Mouse (Mus musculus): ENCODE data around the gene Daw1. TPM values are rescaled to one million over a fixed set of nuclear protein-coding genes. Genes with fewer than 3 reads are reported as not detected.

Daw1 gene
- polyA plus RNA-seq, 1 experiment, result not detected

GRCm38 (mm10) chr1:83137847-83138246, 21.7 kb upstream of the Daw1 start:
- TF ChIP-seq TCF12 (IDR thresholded peaks at IDR 0.05; ENCODE audit: insufficient read depth, poor library complexity, severe bottlenecking), result no peak
- TF ChIP-seq POLR2AphosphoS2 (IDR thresholded peaks at IDR 0.05; ENCODE audit: insufficient read length, low read depth), result no peak
- no peak for TF ChIP-seq POLR2A (IDR thresholded peaks at IDR 0.05; ENCODE audit: insufficient read length, low read depth)
- no peak overlapping the region for H3ac ChIP-seq (ENCODE audit: control insufficient read depth, insufficient read length)
- H3K79me2 ChIP-seq (ENCODE audit: control insufficient read depth, insufficient read depth), result no peaks in the 10 kb centered on the region
- no peak overlapping the region for H3K4me3 ChIP-seq
- H3K27me3 ChIP-seq (ENCODE audit: control insufficient read depth, insufficient read depth, insufficient read length), result no peaks in the 10 kb centered on the region
- H3K36me3 ChIP-seq (ENCODE audit: control insufficient read depth, insufficient read depth), result no peaks in the 10 kb centered on the region
- no peak overlapping the region for H3K4me2 ChIP-seq (ENCODE audit: low read depth)

- no peak overlapping the region for H3ac ChIP-seq (ENCODE audit: control insufficient read depth, insufficient read length)
- no peaks in the 10 kb centered on the region for H3K79me2 ChIP-seq (ENCODE audit: control insufficient read depth, insufficient read depth)
- H3K4me3 ChIP-seq, result no peak overlapping the region
- no peaks in the 10 kb centered on the region for H3K36me3 ChIP-seq (ENCODE audit: control insufficient read depth, insufficient read depth)
- no peaks in the 10 kb centered on the region for H3K27me3 ChIP-seq (ENCODE audit: control insufficient read depth, insufficient read depth, insufficient read length)
- H3K4me2 ChIP-seq (ENCODE audit: low read depth), result no peak overlapping the region
- TF ChIP-seq USF1 (IDR thresholded peaks at IDR 0.05; ENCODE audit: low read depth) (no peak), TCF12 (IDR thresholded peaks at IDR 0.05; ENCODE audit: insufficient read depth, poor library complexity, severe bottlenecking) (no peak), E2F4 (IDR thresholded peaks at IDR 0.05; ENCODE audit: insufficient read depth) (no peak), CEBPB (IDR thresholded peaks at IDR 0.05; ENCODE audit: insufficient read depth, poor library complexity, severe bottlenecking) (no peak), MYOD1 (IDR thresholded peaks at IDR 0.05; ENCODE audit: control insufficient read depth in 1 of 3, insufficient read length in 2 of 3, low read depth in 2 of 3) (no peak), REST (IDR thresholded peaks at IDR 0.05; ENCODE audit: insufficient read depth, insufficient read length) (no peak), POLR2AphosphoS2 (IDR thresholded peaks at IDR 0.05; ENCODE audit: insufficient read length, low read depth) (no peak), MAX (IDR thresholded peaks at IDR 0.05; ENCODE audit: low read depth) (no peak)
Observed at GRCm38 (mm10) chr1:83138721-83139120, 20.8 kb upstream of the Daw1 start.

DNA sequence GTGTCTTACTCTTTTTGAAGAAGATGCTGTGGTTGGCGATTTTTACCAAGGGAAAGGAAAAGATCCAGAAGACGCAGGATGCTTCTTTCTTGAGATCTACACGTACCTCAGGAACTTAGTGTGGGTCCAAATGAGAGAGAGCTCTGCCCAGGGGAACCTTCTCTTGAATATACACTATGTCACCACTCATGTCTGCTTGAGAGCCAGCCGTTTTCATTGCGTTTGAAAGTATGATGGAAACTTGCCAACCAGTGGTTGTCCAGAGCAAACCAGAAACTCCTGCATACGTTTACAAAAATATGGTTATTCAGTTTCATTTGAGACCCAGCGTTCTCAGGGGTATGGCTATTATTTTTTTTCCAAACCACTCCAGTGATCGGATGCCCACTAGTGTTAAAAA, 18.0 kb upstream of the Daw1 start:
- H3ac ChIP-seq (ENCODE audit: control insufficient read depth, insufficient read length), result no peak overlapping the region

GRCm38 (mm10) chr1:83142055-83142454, 17.5 kb upstream of the Daw1 start:
- Histone ChIP-seq H3K4me2 (ENCODE audit: low read depth) (no peak overlapping the region), H3ac (ENCODE audit: control insufficient read depth, insufficient read length) (no peak overlapping the region)
- TF ChIP-seq E2F4 (IDR thresholded peaks at IDR 0.05; ENCODE audit: insufficient read depth) (no peak), MYOD1 (IDR thresholded peaks at IDR 0.05; ENCODE audit: control insufficient read depth in 1 of 3, insufficient read length in 2 of 3, low read depth in 2 of 3) (no peak), MAX (IDR thresholded peaks at IDR 0.05; ENCODE audit: low read depth) (no peak), MYOG (IDR thresholded peaks at IDR 0.05; ENCODE audit: control insufficient read depth in 1 of 3, insufficient read depth in 1 of 3, insufficient read length in 2 of 3, low read depth in 2 of 3) (no peak), TCF12 (IDR thresholded peaks at IDR 0.05; ENCODE audit: insufficient read depth, poor library complexity, severe bottlenecking) (no peak), SRF (IDR thresholded peaks at IDR 0.05; ENCODE audit: control insufficient read depth, insufficient read length, low read depth) (no peak), REST (IDR thresholded peaks at IDR 0.05; ENCODE audit: insufficient read depth, insufficient read length) (no peak), POLR2AphosphoS2 (IDR thresholded peaks at IDR 0.05; ENCODE audit: insufficient read length, low read depth) (no peak), CEBPB (IDR thresholded peaks at IDR 0.05; ENCODE audit: insufficient read depth, poor library complexity, severe bottlenecking) (no peak)

More for the DNA sequence above, 18.0 kb upstream of the Daw1 start:
- no peaks in the 10 kb centered on the region for H3K36me3 ChIP-seq (ENCODE audit: control insufficient read depth, insufficient read depth)
- no peaks in the 10 kb centered on the region for H3K79me2 ChIP-seq (ENCODE audit: control insufficient read depth, insufficient read depth)
- TF ChIP-seq USF1 (IDR thresholded peaks at IDR 0.05; ENCODE audit: low read depth), result no peak
- TF ChIP-seq MAX (IDR thresholded peaks at IDR 0.05; ENCODE audit: low read depth), result no peak
- TF ChIP-seq TCF3 (IDR thresholded peaks at IDR 0.05; ENCODE audit: insufficient read length, low read depth), result no peak
- TF ChIP-seq MYOD1 (IDR thresholded peaks at IDR 0.05; ENCODE audit: control insufficient read depth in 1 of 3, insufficient read length in 2 of 3, low read depth in 2 of 3), result no peak
- no peak for TF ChIP-seq CEBPB (IDR thresholded peaks at IDR 0.05; ENCODE audit: insufficient read depth, poor library complexity, severe bottlenecking)
- TF ChIP-seq SRF (IDR thresholded peaks at IDR 0.05; ENCODE audit: control insufficient read depth, insufficient read length, low read depth), result no peak
- no peak for TF ChIP-seq TCF12 (IDR thresholded peaks at IDR 0.05; ENCODE audit: insufficient read depth, poor library complexity, severe bottlenecking)
- no peak for TF ChIP-seq E2F4 (IDR thresholded peaks at IDR 0.05; ENCODE audit: insufficient read depth)
- no peak for TF ChIP-seq REST (IDR thresholded peaks at IDR 0.05; ENCODE audit: insufficient read depth, insufficient read length)
- no peak for TF ChIP-seq POLR2AphosphoS2 (IDR thresholded peaks at IDR 0.05; ENCODE audit: insufficient read length, low read depth)
- TF ChIP-seq MYOG (IDR thresholded peaks at IDR 0.05; ENCODE audit: control insufficient read depth in 1 of 3, insufficient read depth in 1 of 3, insufficient read length in 2 of 3, low read depth in 2 of 3), result no peak
- no peak for TF ChIP-seq POLR2A (IDR thresholded peaks at IDR 0.05; ENCODE audit: insufficient read length, low read depth)
- no peaks in the 10 kb centered on the region for H3K27me3 ChIP-seq (ENCODE audit: control insufficient read depth, insufficient read depth, insufficient read length)
- H3K4me3 ChIP-seq, result no peak overlapping the region
- no peak overlapping the region for H3K4me2 ChIP-seq (ENCODE audit: low read depth)

DNA sequence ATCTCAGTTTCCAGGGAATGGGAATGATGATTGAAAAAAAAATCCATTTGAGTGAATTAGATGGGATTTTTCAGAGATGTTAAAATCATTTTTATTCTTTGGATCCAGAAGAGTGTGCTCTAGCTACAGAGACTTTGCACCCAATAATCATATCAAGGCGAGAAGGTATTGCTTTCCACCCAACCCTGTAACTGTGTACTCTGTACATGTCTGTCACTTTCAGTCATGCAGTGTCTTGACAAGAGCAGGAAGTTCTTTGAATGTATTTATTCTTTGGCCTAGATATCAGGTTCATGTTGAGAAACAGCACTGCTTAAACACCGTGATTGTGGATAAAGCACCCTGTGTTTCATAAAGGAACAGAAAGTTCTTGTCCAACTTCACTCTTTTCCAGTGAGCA, 13.0 kb upstream of the Daw1 start:
- Histone ChIP-seq H3K4me2 (ENCODE audit: low read depth) (no peak overlapping the region), H3K79me2 (ENCODE audit: control insufficient read depth, insufficient read depth) (no peaks in the 10 kb centered on the region), H3K36me3 (ENCODE audit: control insufficient read depth, insufficient read depth) (no peaks in the 10 kb centered on the region), H3K4me3 (no peak overlapping the region), H3K27me3 (ENCODE audit: control insufficient read depth, insufficient read depth, insufficient read length) (no peaks in the 10 kb centered on the region), H3ac (ENCODE audit: control insufficient read depth, insufficient read length) (no peak overlapping the region)
- no peak for TF ChIP-seq MAX (IDR thresholded peaks at IDR 0.05; ENCODE audit: low read depth)

More at GRCm38 (mm10) chr1:83142055-83142454, 17.5 kb upstream of the Daw1 start:
- H3K79me2 ChIP-seq (ENCODE audit: control insufficient read depth, insufficient read depth), result no peaks in the 10 kb centered on the region
- no peak overlapping the region for H3K4me3 ChIP-seq
- H3K27me3 ChIP-seq (ENCODE audit: control insufficient read depth, insufficient read depth, insufficient read length), result no peaks in the 10 kb centered on the region
- H3K36me3 ChIP-seq (ENCODE audit: control insufficient read depth, insufficient read depth), result no peaks in the 10 kb centered on the region

Measured in myocyte (in vitro differentiated cells).